Mouse (Mus musculus): ENCODE data around the gene Pqlc3.

GRCm38 (mm10) chr12:17012067-17012899 lies 12.1 kb upstream of the Pqlc3 start:
- TF ChIP-seq CTCF (IDR thresholded peaks at IDR 0.05) (no peak), EP300 (IDR thresholded peaks at IDR 0.05) (no peak)

Measured in lung, postnatal 0 days (tissue).